Mouse (Mus musculus) CH12.LX (cell line): ENCODE results near the gene Erbb2.

ENCODE experiments used
- BHLHE40 ChIP-seq: IDR thresholded peaks from 2 replicates; pipeline ENCODE4 v1.6.1; 2011; ENCODE audit warnings: mild to moderate bottlenecking, low read depth, low read length, improper control_type of control experiment
- CTCF ChIP-seq, 2 experiments: IDR thresholded peaks in 1 of 2; conservative IDR thresholded peaks in 1 of 2; 2 replicates each; pipeline ENCODE4 v1.5.1; 2011 to 2012; ENCODE audit warnings: low read depth in 2 of 2, low read length in 2 of 2, improper control_type of control experiment in 1 of 2, inconsistent platforms in 1 of 2, mild to moderate bottlenecking in 1 of 2, moderate library complexity in 1 of 2
- MAX ChIP-seq: IDR thresholded peaks from 2 replicates; pipeline ENCODE4 v1.6.1; 2011; ENCODE audit warnings: low read length, improper control_type of control experiment
- POLR2A ChIP-seq: IDR thresholded peaks from 2 replicates; pipeline ENCODE4 v1.6.1; 2011; ENCODE audit warnings: low read depth, mild to moderate bottlenecking, improper control_type of control experiment, low read length
- RAD21 ChIP-seq: IDR thresholded peaks from 2 replicates; pipeline ENCODE4 v1.6.1; 2011; ENCODE audit warnings: low read depth, mild to moderate bottlenecking, low read length, improper control_type of control experiment, moderate library complexity
- SIN3A ChIP-seq: IDR thresholded peaks from 2 replicates; pipeline ENCODE4 v1.6.1; 2012; ENCODE audit warnings: low read length, improper control_type of control experiment, inconsistent platforms

DNA sequence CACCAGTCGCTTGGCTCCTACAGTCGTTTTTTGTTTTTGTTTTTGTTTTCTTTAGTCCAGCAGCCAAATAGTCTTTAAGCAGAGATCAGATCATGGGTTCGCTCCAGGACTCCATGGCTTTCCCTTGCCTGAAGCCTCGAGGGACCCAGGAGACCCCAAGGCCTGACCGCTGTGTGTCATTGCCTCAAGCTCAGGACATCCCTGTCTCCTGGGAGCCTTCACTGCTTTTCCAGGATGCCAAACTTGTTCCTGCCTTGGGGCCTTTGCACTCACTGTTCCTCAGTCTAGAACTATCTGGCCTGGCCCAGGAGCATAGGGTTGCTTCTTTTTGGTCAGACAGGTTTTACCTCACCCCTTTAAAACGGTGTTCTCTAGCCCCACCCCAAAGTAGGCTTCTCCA lies 5.6 kb upstream of the Erbb2 start:
- TF ChIP-seq SIN3A (no peak), BHLHE40 (no peak), MAX (no peak), POLR2A (no peak), CTCF (conservative IDR thresholded peaks at IDR 0.05 in 1 of 2, IDR thresholded peaks at IDR 0.05 in 1 of 2; ENCODE audit: low read depth in 2 of 2, low read length in 2 of 2) (no peak), RAD21 (no peak)
